Mouse (Mus musculus) CH12.LX (cell line): Measurements from ENCODE around the gene Dazl. TPM values are rescaled to one million over a fixed set of nuclear protein-coding genes. Genes with fewer than 3 reads are reported as not detected.

Experiments
- DNase-seq: peaks from one replicate; pipeline ENCODE4 v3.0.0-alpha.2; 2013; ENCODE audit errors: extremely low read depth
- H3K27ac ChIP-seq: 2 replicates; pipeline ENCODE4 v1.5.1; 2012; ENCODE audit warnings: low read depth, mild to moderate bottlenecking, control low read depth, moderate library complexity; ENCODE audit not compliant: insufficient read depth
- H3K27me3 ChIP-seq: replicated peaks from 2 replicates; pipeline ENCODE3; 2012; ENCODE audit warnings: inconsistent platforms
- H3K36me3 ChIP-seq, 2 experiments: replicated peaks in 1 of 2; 2 replicates each; pipeline versions ENCODE3 to v1.6.1; 2012; ENCODE audit warnings: inconsistent platforms in 1 of 2, low read length in 1 of 2, mild to moderate bottlenecking in 1 of 2, mixed read lengths in 1 of 2, moderate library complexity in 1 of 2; ENCODE audit not compliant: control insufficient read depth in 1 of 2, insufficient read depth in 1 of 2
- H3K4me1 ChIP-seq, 2 experiments: 2 replicates each; pipeline ENCODE4 v1.6.1; 2012; ENCODE audit warnings: inconsistent platforms in 1 of 2, moderate library complexity in 1 of 2; ENCODE audit not compliant: insufficient read depth in 2 of 2, control insufficient read depth in 1 of 2
- H3K4me2 ChIP-seq: 2 replicates; pipeline ENCODE4 v1.6.1; 2012; ENCODE audit warnings: low read depth, mild to moderate bottlenecking, control low read depth; ENCODE audit not compliant: poor library complexity, insufficient read depth, severe bottlenecking
- H3K4me3 ChIP-seq, 3 experiments: fragments of 150-350 bp in 1 of 3; sonication (generic) in 1 of 3; replicated peaks in 1 of 3; 2 replicates each; pipeline versions ENCODE3 to v1.5.1; 2011 to 2012; ENCODE audit warnings: low read depth in 2 of 3, low read length in 2 of 3, mild to moderate bottlenecking in 2 of 3, moderate library complexity in 2 of 3, control low read depth in 1 of 3, improper control_type of control experiment in 1 of 3, inconsistent platforms in 1 of 3, mixed read lengths in 1 of 3; ENCODE audit not compliant: poor library complexity in 1 of 3
- H3K79me2 ChIP-seq: replicated peaks from 2 replicates; pipeline ENCODE4 v1.6.1; 2012; ENCODE audit warnings: mild to moderate bottlenecking, moderate library complexity; ENCODE audit not compliant: control insufficient read depth, poor library complexity, insufficient read depth, severe bottlenecking; ENCODE audit errors: extremely low read depth
- H3K9ac ChIP-seq: 2 replicates; pipeline ENCODE4 v1.6.1; 2012; ENCODE audit warnings: low read depth, mild to moderate bottlenecking, control low read depth, moderate library complexity; ENCODE audit not compliant: insufficient read depth
- H3K9me3 ChIP-seq: replicated peaks from 2 replicates; pipeline ENCODE3; 2012; ENCODE audit warnings: low read length, inconsistent platforms, mixed read lengths
- BHLHE40 ChIP-seq: IDR thresholded peaks from 2 replicates; pipeline ENCODE4 v1.6.1; 2011; ENCODE audit warnings: mild to moderate bottlenecking, low read depth, low read length, improper control_type of control experiment
- CHD1 ChIP-seq: IDR thresholded peaks from 2 replicates; pipeline ENCODE4 v1.6.1; 2012; ENCODE audit warnings: low read depth, low read length, improper control_type of control experiment, inconsistent platforms
- CTCF ChIP-seq, 2 experiments: IDR thresholded peaks in 1 of 2; conservative IDR thresholded peaks in 1 of 2; 2 replicates each; pipeline ENCODE4 v1.5.1; 2011 to 2012; ENCODE audit warnings: low read depth in 2 of 2, low read length in 2 of 2, improper control_type of control experiment in 1 of 2, inconsistent platforms in 1 of 2, mild to moderate bottlenecking in 1 of 2, moderate library complexity in 1 of 2
- ELF1 ChIP-seq: IDR thresholded peaks from 2 replicates; pipeline ENCODE4 v1.6.1; 2014; ENCODE audit warnings: low read depth, mild to moderate bottlenecking, inconsistent platforms, low read length, improper control_type of control experiment
- ETS1 ChIP-seq: conservative IDR thresholded peaks from 2 replicates; pipeline ENCODE4 v1.6.1; 2012; ENCODE audit warnings: low read depth, mild to moderate bottlenecking, inconsistent platforms, low read length, improper control_type of control experiment, moderate library complexity
- HCFC1 ChIP-seq: IDR thresholded peaks from 2 replicates; pipeline ENCODE4 v1.6.1; 2012; ENCODE audit warnings: low read depth, mild to moderate bottlenecking, inconsistent platforms, low read length, improper control_type of control experiment
- JUND ChIP-seq: conservative IDR thresholded peaks from 2 replicates; pipeline ENCODE4 v1.6.1; 2011; ENCODE audit warnings: low read depth, low read length, improper control_type of control experiment
- MAFK ChIP-seq: IDR thresholded peaks from 2 replicates; pipeline ENCODE4 v1.6.1; 2011; ENCODE audit warnings: low read length, improper control_type of control experiment; ENCODE audit not compliant: insufficient replicate concordance
- MAZ ChIP-seq: IDR thresholded peaks from 2 replicates; pipeline ENCODE4 v1.6.1; 2012; ENCODE audit warnings: low read depth, mild to moderate bottlenecking, inconsistent platforms, low read length, improper control_type of control experiment, moderate library complexity
- MXI1 ChIP-seq: IDR thresholded peaks from 2 replicates; pipeline ENCODE4 v1.6.1; 2011; ENCODE audit warnings: mild to moderate bottlenecking, low read depth, low read length, improper control_type of control experiment
- MYC ChIP-seq: IDR thresholded peaks from 2 replicates; pipeline ENCODE4 v1.6.1; 2011; ENCODE audit warnings: low read depth, mild to moderate bottlenecking, improper control_type of control experiment, low read length
- NELFE ChIP-seq: IDR thresholded peaks from 2 replicates; pipeline ENCODE4 v1.6.1; 2011; ENCODE audit warnings: low read depth, low read length, improper control_type of control experiment
- NRF1 ChIP-seq: IDR thresholded peaks from 2 replicates; pipeline ENCODE4 v1.6.1; 2014; ENCODE audit warnings: low read depth, mild to moderate bottlenecking, inconsistent platforms, low read length, improper control_type of control experiment, moderate library complexity
- PAX5 ChIP-seq: IDR thresholded peaks from 2 replicates; pipeline ENCODE4 v1.6.1; 2012; ENCODE audit warnings: low read length, inconsistent platforms, mixed read lengths
- POLR2A ChIP-seq: IDR thresholded peaks from 2 replicates; pipeline ENCODE4 v1.6.1; 2011; ENCODE audit warnings: low read depth, mild to moderate bottlenecking, improper control_type of control experiment, low read length
- RCOR1 ChIP-seq: conservative IDR thresholded peaks from 2 replicates; pipeline ENCODE4 v1.6.1; 2012; ENCODE audit warnings: low read depth, mild to moderate bottlenecking, inconsistent platforms, low read length, improper control_type of control experiment
- SIN3A ChIP-seq: IDR thresholded peaks from 2 replicates; pipeline ENCODE4 v1.6.1; 2012; ENCODE audit warnings: low read length, improper control_type of control experiment, inconsistent platforms
- TBP ChIP-seq: conservative IDR thresholded peaks from 2 replicates; pipeline ENCODE4 v1.6.1; 2011; ENCODE audit warnings: low read depth, low read length, improper control_type of control experiment
- TCF12 ChIP-seq: IDR thresholded peaks from 2 replicates; pipeline ENCODE4 v1.6.1; 2014; ENCODE audit warnings: low read depth, mild to moderate bottlenecking, inconsistent platforms, low read length, improper control_type of control experiment
- USF2 ChIP-seq: conservative IDR thresholded peaks from 2 replicates; pipeline ENCODE4 v1.6.1; 2011; ENCODE audit warnings: low read depth, low read length, improper control_type of control experiment
- ZC3H11A ChIP-seq: IDR thresholded peaks from 2 replicates; pipeline ENCODE4 v1.6.1; 2012; ENCODE audit warnings: low read depth, mild to moderate bottlenecking, inconsistent platforms, low read length, improper control_type of control experiment
- ZKSCAN1 ChIP-seq: IDR thresholded peaks from 2 replicates; pipeline ENCODE4 v1.6.1; 2012; ENCODE audit warnings: low read depth, inconsistent platforms, low read length, improper control_type of control experiment, borderline replicate concordance
- ZMIZ1 ChIP-seq: IDR thresholded peaks from 2 replicates; pipeline ENCODE4 v1.6.1; 2012; ENCODE audit warnings: low read depth, mild to moderate bottlenecking, inconsistent platforms, low read length, improper control_type of control experiment
- dilution Hi-C: fragments of 300-500 bp; cut with MboI; formaldehyde crosslinking; loops from 2 replicates; pipeline ENCODE4 v1.14.3; 2020; ENCODE audit warnings: low sequenced_read_pairs; ENCODE audit not compliant: extremely low pct_unique_long_range_greater_than_20kb, extremely low pct_ligation_motif_present
- in situ Hi-C: fragments of 300-500 bp; cut with MboI; formaldehyde crosslinking; loops from 3 replicates; pipeline ENCODE4 v1.14.3; 2019; ENCODE audit warnings: low sequenced_read_pairs, low pct_ligation_motif_present, low pct_unique_long_range_greater_than_20kb, mixed read lengths
- polyA plus RNA-seq: library from polyadenylated mRNA; unstranded; fragments of >175 nt; gene quantifications from 2 replicates; pipeline ENCODE4 v1.2.1, GENCODE M21; 2012; ENCODE audit warnings: low read depth; ENCODE audit not compliant: insufficient read length
- total RNA-seq, 2 experiments: library from RNA; depleted of rRNA; stranded (reverse); fragments of 300-350 nt in 1 of 2; fragments of >200 nt in 1 of 2; gene quantifications; 2 replicates each; pipeline ENCODE4 v1.2.3; 2012 to 2014

Dazl gene
- total and polyA plus RNA-seq, 3 experiments, result 0.09 TPM; not detected in 2

DNA sequence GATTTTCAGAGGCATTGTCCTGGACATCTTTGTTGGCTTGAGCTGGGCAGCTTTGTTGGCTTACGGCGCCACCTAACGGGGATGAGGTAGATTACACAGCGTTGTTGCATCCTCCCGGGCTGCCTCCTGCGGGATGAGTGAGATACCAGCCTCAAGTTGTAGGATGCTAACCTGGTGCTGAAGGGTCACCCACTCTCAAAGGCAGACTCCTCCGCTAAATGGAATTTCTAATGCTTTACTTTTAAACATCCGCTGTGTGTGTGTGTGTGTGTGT is 56.1 kb downstream of the Dazl start (continued):
- peak; percentile 25; the same call in 1 of the 2 replicates for TF ChIP-seq NRF1

DNA sequence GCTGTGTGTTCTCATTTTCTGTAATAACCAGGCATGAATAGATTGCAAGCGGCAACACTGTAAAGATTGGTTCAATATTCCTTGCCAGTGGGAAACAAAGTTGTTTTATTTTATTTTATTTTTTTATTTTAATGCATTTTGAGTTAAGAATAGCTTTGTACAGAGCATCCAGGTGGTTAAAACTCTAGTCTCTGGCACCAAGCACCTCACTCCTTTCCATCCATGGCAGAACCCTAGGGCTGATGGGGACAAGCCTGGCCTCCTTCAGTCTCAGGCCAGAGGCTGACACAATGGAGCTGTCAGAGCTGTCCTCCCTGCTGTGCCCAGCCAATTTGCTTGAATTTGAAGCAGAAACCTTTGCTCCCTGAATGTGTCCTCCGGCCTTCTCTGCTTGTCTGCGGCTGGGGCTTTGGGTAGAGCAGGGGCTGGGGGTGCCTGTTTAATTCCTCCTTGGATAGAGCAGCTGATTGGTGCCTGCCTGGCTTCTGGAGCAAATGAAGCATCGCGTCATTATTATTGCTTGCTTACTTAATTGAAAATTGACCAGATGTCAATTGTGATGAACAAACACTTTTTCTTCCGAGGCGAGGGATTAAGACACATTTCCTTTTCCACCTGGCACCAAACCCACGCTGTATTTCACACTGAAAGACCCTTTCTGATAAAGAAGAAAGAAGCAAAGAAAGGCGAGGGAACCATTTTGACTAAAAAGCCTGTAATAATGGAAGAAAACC is 56.6 kb downstream of the Dazl start:
- H3K4me3 ChIP-seq, result no peak overlapping the region
- TF ChIP-seq MAFK, result peak; percentile 77
- TF ChIP-seq HCFC1, result no peak
- TF ChIP-seq CHD1, result peak; percentile 55; the same call in 1 of the 2 replicates
- TF ChIP-seq MYC, result no peak
- no peak for TF ChIP-seq ELF1
- TF ChIP-seq, all 38 proteins: peak for 2
- peak overlapping the region; percentile 34; the same call in 1 of the 2 replicates for H3K4me2 ChIP-seq
- peak overlapping the region; percentile 37; the same call in 1 of the 2 replicates for H3K27ac ChIP-seq
- no peak for DNase-seq
- dilution Hi-C loops, result no loop called here
- peak overlapping the region; percentile 44 for H3K9ac ChIP-seq
- H3K4me1 ChIP-seq, result peaks cover 12 to 34% of the 10 kb centered on the region in 2 experiments
- no peaks in the 10 kb centered on the region for H3K9me3 ChIP-seq
- H3K79me2 ChIP-seq, result no peaks in the 10 kb centered on the region
- no peaks in the 10 kb centered on the region for H3K36me3 ChIP-seq
- H3K27me3 ChIP-seq, result no peaks in the 10 kb centered on the region
- in situ Hi-C loops, result no loop called here

DNA sequence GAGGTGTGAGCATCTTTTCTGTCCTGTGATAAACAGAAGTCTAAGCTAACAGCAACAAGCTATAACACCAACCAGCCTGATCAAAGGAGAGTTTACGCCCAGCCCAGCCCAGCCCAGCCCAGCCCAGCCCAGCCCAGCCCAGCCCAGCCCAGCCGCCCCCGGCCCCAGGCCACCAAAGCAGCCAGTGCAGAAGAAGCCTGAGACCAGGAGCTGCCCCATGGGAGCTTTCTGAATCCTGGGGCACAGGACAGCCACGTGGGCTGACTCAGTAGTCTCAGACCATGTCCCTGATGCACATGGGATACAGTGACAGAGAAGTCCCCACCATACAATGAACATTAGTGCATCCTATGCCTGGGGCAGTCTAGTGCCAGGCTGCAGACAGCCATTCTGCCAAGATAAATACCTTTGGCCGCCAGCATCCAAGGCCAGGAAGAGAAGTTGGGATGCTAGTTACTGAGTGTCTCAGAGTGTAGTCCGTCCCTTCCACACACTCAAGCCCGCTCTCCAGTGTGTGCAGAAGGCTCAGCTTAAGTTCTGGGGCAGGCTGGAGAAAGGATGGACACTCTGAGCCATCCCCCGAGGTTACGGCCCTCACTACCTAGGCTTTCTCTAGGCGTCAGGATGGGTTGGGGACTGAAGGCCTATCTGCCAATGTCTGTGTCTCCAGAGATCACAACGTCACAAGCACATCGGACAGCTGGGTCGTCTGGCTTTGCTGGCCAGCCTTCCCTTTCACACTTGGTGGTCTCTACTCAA is 57.3 kb downstream of the Dazl start:
- dilution Hi-C loops, result no loop called here
- no peaks in the 10 kb centered on the region for H3K27me3 ChIP-seq
- H3K79me2 ChIP-seq, result no peaks in the 10 kb centered on the region

DNA sequence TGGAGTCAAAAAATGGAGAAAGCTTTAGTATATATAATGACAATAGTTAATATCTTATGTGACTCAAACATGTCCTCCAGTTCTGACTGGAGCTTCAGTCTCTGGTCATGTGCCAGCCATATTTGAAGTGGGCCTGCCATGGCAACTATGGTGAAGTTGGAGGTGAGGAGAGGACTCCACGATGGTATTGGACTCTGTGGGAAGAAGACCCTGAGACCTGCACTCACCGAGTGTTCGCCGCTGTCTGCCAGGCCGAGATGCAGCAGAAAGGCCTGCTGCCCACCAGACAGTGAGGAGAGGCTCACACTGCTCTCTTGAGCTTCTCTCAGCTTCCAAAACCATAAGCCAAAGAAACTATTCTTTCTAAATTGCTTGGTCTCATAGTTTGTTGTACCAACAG is 59.5 kb downstream of the Dazl start:
- Histone ChIP-seq H3K36me3 (no peaks in the 10 kb centered on the region), H3K27ac (no peak overlapping the region), H3K9ac (no peak overlapping the region), H3K4me2 (no peak overlapping the region), H3K9me3 (no peaks in the 10 kb centered on the region), H3K4me3 (no peak overlapping the region), H3K79me2 (no peaks in the 10 kb centered on the region), H3K4me1 (peaks cover 12 to 29% of the 10 kb centered on the region in 2 experiments), H3K27me3 (no peaks in the 10 kb centered on the region)
- no peak for DNase-seq
- dilution Hi-C loops, result no loop called here
- in situ Hi-C loops, result no loop called here
- TF ChIP-seq TBP (no peak), ZKSCAN1 (no peak), ZMIZ1 (no peak), CTCF (conservative IDR thresholded peaks at IDR 0.05 in 1 of 2, IDR thresholded peaks at IDR 0.05 in 1 of 2; ENCODE audit: low read depth in 2 of 2, low read length in 2 of 2) (no peak), BHLHE40 (no peak), PAX5 (no peak), USF2 (no peak), ZC3H11A (no peak), MAZ (no peak), NELFE (no peak), MAFK (no peak), ETS1 (no peak), RCOR1 (no peak), JUND (no peak), POLR2A (no peak)

More for the DNA sequence above, 57.3 kb downstream of the Dazl start:
- Histone ChIP-seq H3K4me2 (no peak overlapping the region), H3K4me3 (no peak overlapping the region), H3K9me3 (no peaks in the 10 kb centered on the region), H3K9ac (no peak overlapping the region), H3K4me1 (peaks cover 12 to 34% of the 10 kb centered on the region in 2 experiments), H3K27ac (peak overlapping the region; percentile 37; the same call in 1 of the 2 replicates), H3K36me3 (no peaks in the 10 kb centered on the region)
- TF ChIP-seq MXI1 (no peak), TCF12 (no peak), SIN3A (no peak), BHLHE40 (no peak), ZKSCAN1 (no peak)
- DNase-seq, result no peak
- in situ Hi-C loops, result no loop called here
